Mouse (Mus musculus): ENCODE results near the gene Cntn4.

Gene Cntn4

GRCm38 (mm10) chr6:106462403-106462802, 784.9 kb downstream of the Cntn4 start:
- DNase-seq (ENCODE audit: low read depth, low spot score) = no peak

GRCm38 (mm10) chr6:106463857-106464256, 786.4 kb downstream of the Cntn4 start:
- no peak for DNase-seq (ENCODE audit: low read depth, low spot score)

GRCm38 (mm10) chr6:106465766-106466165, 788.3 kb downstream of the Cntn4 start:
- no peak for DNase-seq (ENCODE audit: low read depth, low spot score)

GRCm38 (mm10) chr6:106466267-106467029, 789.0 kb downstream of the Cntn4 start:
- DNase-seq (ENCODE audit: low read depth, low spot score) = no peak

- no peak for DNase-seq (ENCODE audit: low read depth, low spot score)
Observed at GRCm38 (mm10) chr6:106471840-106472608, 794.6 kb downstream of the Cntn4 start.

GRCm38 (mm10) chr6:106473871-106474270, 796.4 kb downstream of the Cntn4 start:
- no peak for DNase-seq (ENCODE audit: low read depth, low spot score)

GRCm38 (mm10) chr6:106481533-106481932, 804.1 kb downstream of the Cntn4 start:
- no peak for DNase-seq (ENCODE audit: low read depth, low spot score)

- DNase-seq (ENCODE audit: low read depth, low spot score) = no peak
Observed at GRCm38 (mm10) chr6:106496303-106496702, 818.8 kb downstream of the Cntn4 start.

- DNase-seq (ENCODE audit: low read depth, low spot score) = no peak
Observed at GRCm38 (mm10) chr6:106499166-106499565, 821.7 kb downstream of the Cntn4 start.

GRCm38 (mm10) chr6:106503961-106504360, 826.5 kb downstream of the Cntn4 start:
- no peak for DNase-seq (ENCODE audit: low read depth, low spot score)

- no peak for DNase-seq (ENCODE audit: low read depth, low spot score)
Observed at GRCm38 (mm10) chr6:106520367-106520766, 842.9 kb downstream of the Cntn4 start.

GRCm38 (mm10) chr6:106543500-106543899, 866.0 kb downstream of the Cntn4 start:
- DNase-seq (ENCODE audit: low read depth, low spot score) = no peak

GRCm38 (mm10) chr6:106561649-106562048, 884.2 kb downstream of the Cntn4 start:
- no peak for DNase-seq (ENCODE audit: low read depth, low spot score)

- no peak for DNase-seq (ENCODE audit: low read depth, low spot score)
Observed at GRCm38 (mm10) chr6:106565316-106565715, 887.9 kb downstream of the Cntn4 start.

GRCm38 (mm10) chr6:106565769-106566459, 888.5 kb downstream of the Cntn4 start:
- DNase-seq (ENCODE audit: low read depth, low spot score) = no peak

- DNase-seq (ENCODE audit: low read depth, low spot score) = no peak
Observed at GRCm38 (mm10) chr6:106566929-106567621, 889.6 kb downstream of the Cntn4 start.

- DNase-seq (ENCODE audit: low read depth, low spot score) = no peak
Observed at GRCm38 (mm10) chr6:106580124-106580523, 902.7 kb downstream of the Cntn4 start.

- peak; percentile 92 for DNase-seq (ENCODE audit: low read depth, low spot score)
Observed at GRCm38 (mm10) chr6:106593756-106594155, 916.3 kb downstream of the Cntn4 start.

GRCm38 (mm10) chr6:106617081-106617480, 939.6 kb downstream of the Cntn4 start:
- no peak for DNase-seq (ENCODE audit: low read depth, low spot score)

GRCm38 (mm10) chr6:106621188-106621749, 943.8 kb downstream of the Cntn4 start:
- DNase-seq (ENCODE audit: low read depth, low spot score) = no peak

GRCm38 (mm10) chr6:106643026-106643425, 965.6 kb downstream of the Cntn4 start:
- DNase-seq (ENCODE audit: low read depth, low spot score) = no peak
